Mouse (Mus musculus): Measurements from ENCODE around the gene Ltbp1. TPM values are rescaled to one million over a fixed set of nuclear protein-coding genes. Genes with fewer than 3 reads are reported as not detected.
A peak's percentile ranks its signal among the peaks of the same experiment; 100 is the strongest.
"Not testable (repeated sequence)": the region's sequence is repeated elsewhere in the genome, so short reads cannot be mapped to it uniquely, and the experiment has no call there.

The Ltbp1 gene
- polyA plus RNA-seq, 1 experiment from 2014 or later = 14.2 TPM

DNA sequence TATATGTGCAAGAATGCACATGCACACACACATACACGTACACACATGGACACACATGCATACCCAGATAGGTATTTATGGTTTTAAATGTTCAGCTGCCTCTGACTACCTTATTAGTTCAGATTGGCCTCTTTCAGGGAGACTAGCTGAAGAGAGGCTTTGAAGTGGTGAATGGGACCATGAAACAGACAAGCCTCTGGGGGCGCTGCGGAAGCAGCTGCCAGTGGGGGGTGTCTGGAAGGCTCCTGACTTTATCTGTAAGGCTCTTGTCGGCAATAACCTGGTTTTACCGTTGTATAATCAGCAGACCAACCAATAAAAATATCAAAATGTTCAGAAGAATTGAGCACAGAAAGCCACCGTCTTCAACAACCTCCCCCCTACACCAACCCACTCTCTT, 114.7 kb downstream of the Ltbp1 start:
- Histone ChIP-seq H3K9ac (ENCODE audit: low read depth, low read length) (no peak overlapping the region), H3K4me1 (replicated peaks; ENCODE audit: control insufficient read depth, insufficient read depth, low read length) (no peaks in the 10 kb centered on the region; the same call in 1 of the 2 replicates), H3K9me3 (ENCODE audit: control insufficient read depth, low read length) (no peaks in the 10 kb centered on the region), H3K4me3 (ENCODE audit: low read depth, low read length) (no peak overlapping the region), H3K27me3 (replicated peaks; ENCODE audit: control insufficient read depth, insufficient read depth, low read length) (no peaks in the 10 kb centered on the region), H3K4me2 (no peak overlapping the region), H3K36me3 (ENCODE audit: control insufficient read depth, insufficient read depth, low read length) (no peaks in the 10 kb centered on the region), H3K27ac (ENCODE audit: low read depth, low read length) (no peak overlapping the region)
- DNase-seq (ENCODE audit: low spot score) = no peak
- ATAC-seq (replicated peaks; ENCODE audit: low FRiP score) = no peak
- 60% methylated on average over 6 of the region's 6 CpGs for WGBS

DNA sequence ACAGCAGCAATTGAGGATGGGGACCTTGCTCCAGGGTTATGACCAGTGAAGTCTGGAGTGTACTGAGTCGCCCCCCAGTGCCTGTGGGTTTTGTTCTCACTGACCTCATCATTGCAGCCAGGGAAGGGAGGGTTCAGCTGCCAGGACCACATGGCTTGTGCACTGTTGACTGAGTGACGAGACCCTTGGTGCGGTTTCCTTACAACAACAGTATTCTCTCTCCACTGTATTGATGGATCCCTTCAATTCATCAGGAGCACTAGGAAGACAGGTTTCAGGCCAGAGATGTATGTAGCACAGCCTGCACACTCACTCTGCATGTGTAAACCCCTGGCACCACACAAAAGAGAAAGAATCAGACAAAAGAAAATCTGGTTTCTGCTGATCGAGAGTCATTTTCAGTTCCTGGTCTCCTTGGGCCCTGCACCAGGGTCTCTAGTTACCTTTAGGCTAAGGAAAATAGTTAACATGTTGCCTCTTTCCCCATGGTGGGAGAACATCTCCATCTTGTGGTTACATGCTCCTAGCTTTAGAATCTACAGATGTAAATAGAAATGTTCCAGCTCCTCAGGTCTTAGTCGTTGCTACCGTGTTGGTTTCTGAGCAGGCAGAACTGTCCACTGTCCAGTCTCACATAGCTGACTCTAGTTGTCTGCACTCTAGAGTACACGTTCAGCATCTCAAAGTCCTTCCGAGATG, 117.4 kb downstream of the Ltbp1 start:
- no peaks in the 10 kb centered on the region for H3K36me3 ChIP-seq (ENCODE audit: control insufficient read depth, insufficient read depth, low read length)
- H3K9me3 ChIP-seq (ENCODE audit: control insufficient read depth, low read length) = no peaks in the 10 kb centered on the region
- DNase-seq (ENCODE audit: low spot score) (no peak), ATAC-seq (replicated peaks; ENCODE audit: low FRiP score) (no peak)
- H3K9ac ChIP-seq (ENCODE audit: low read depth, low read length) = no peak overlapping the region
- 76% methylated on average over 8 of the region's 8 CpGs for WGBS
- no peak overlapping the region for H3K4me2 ChIP-seq
- H3K4me3 ChIP-seq (ENCODE audit: low read depth, low read length) = no peak overlapping the region
- H3K27me3 ChIP-seq (replicated peaks; ENCODE audit: control insufficient read depth, insufficient read depth, low read length) = no peaks in the 10 kb centered on the region
- H3K27ac ChIP-seq (ENCODE audit: low read depth, low read length) = no peak overlapping the region
- no peaks in the 10 kb centered on the region for H3K4me1 ChIP-seq (replicated peaks; ENCODE audit: control insufficient read depth, insufficient read depth, low read length)

DNA sequence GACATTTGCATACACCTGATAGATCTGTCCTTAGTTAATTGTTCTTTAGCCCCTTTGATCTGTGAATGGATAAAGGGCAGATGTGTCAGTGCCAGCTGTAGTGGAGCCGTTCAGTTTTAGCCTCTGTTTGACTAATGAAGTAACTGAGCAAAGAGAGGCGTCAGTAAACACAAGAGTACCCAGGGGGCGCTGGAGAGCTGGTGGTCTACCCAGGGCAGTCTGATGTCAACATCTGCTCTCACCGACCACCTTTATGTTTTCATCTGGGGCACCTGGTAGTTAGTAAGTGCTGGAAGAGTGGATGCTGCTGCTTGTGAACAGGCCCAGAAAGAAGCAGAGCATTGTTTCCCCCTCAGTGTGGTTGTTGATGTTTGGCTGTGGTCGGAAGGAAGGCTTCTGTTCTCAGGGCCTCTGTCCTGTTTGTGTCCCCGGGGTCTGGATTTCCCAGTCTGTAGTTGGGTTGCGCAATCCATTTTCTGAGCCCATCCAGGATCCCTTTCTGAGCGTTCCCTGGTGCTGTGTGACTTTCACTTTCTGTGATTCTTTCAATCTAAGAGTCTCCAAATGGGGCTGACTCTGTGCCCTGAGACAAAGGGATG, 123.1 kb downstream of the Ltbp1 start:
- no peak overlapping the region for H3K9ac ChIP-seq (ENCODE audit: low read depth, low read length)
- no peak overlapping the region for H3K27ac ChIP-seq (ENCODE audit: low read depth, low read length)
- H3K27me3 ChIP-seq (replicated peaks; ENCODE audit: control insufficient read depth, insufficient read depth, low read length) = no peaks in the 10 kb centered on the region
- ATAC-seq (replicated peaks; ENCODE audit: low FRiP score) (peak; percentile 31; the same call in 1 of the 2 replicates), DNase-seq (ENCODE audit: low spot score) (peak; percentile 50)
- H3K4me1 ChIP-seq (replicated peaks; ENCODE audit: control insufficient read depth, insufficient read depth, low read length) = no peaks in the 10 kb centered on the region
- no peak overlapping the region for H3K4me2 ChIP-seq
- no peaks in the 10 kb centered on the region for H3K9me3 ChIP-seq (ENCODE audit: control insufficient read depth, low read length)
- H3K4me3 ChIP-seq (ENCODE audit: low read depth, low read length) = no peak overlapping the region
- WGBS = 46% methylated on average over 8 of the region's 8 CpGs
- no peaks in the 10 kb centered on the region for H3K36me3 ChIP-seq (ENCODE audit: control insufficient read depth, insufficient read depth, low read length)

DNA sequence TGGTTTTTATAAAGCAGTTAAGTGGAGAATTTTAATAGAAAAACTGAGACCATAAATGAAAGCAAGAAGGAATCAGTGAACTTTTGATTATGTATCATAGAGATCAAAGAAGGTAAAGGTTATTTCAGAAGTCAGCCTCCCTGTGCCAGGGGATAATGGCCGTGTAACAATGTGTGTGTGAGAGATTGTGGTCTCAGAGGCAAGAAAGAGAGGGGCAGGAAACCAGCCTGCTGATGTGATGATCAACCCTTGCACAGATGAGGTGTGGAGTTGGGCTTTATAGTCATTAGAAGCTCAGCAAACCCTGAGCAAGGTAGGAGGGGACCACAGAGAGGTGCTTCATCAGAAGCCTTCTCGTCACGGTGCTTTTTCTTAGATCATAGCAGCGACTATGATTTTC, 128.6 kb downstream of the Ltbp1 start:
- Histone ChIP-seq H3K27ac (ENCODE audit: low read depth, low read length) (no peak overlapping the region), H3K36me3 (ENCODE audit: control insufficient read depth, insufficient read depth, low read length) (no peaks in the 10 kb centered on the region), H3K9me3 (ENCODE audit: control insufficient read depth, low read length) (no peaks in the 10 kb centered on the region), H3K27me3 (replicated peaks; ENCODE audit: control insufficient read depth, insufficient read depth, low read length) (no peaks in the 10 kb centered on the region), H3K4me3 (ENCODE audit: low read depth, low read length) (no peak overlapping the region), H3K4me2 (no peak overlapping the region), H3K9ac (ENCODE audit: low read depth, low read length) (no peak overlapping the region), H3K4me1 (replicated peaks; ENCODE audit: control insufficient read depth, insufficient read depth, low read length) (no peaks in the 10 kb centered on the region)
- ATAC-seq (replicated peaks; ENCODE audit: low FRiP score) (no peak), DNase-seq (ENCODE audit: low spot score) (no peak)
- 76% methylated on average over 4 of the region's 4 CpGs for WGBS

DNA sequence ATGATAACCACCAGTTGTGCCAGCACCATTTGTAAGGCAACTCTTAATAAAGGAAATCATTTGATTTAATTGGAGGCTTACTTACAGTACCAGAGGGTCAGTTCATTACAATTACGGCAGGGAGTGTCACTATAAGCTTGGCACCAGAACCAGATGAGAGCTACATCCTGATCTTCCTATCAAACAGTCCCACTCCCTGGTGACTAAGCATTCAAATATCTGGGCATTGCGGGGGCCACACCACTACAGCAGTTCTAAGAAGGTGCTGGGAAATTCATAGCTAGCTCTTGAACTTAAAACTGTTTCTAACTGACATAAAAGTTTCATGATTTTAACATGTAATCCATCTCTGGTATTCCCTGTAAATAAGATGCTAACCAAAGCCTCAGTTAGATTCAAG, 134.4 kb downstream of the Ltbp1 start:
- Histone ChIP-seq H3K27ac (ENCODE audit: low read depth, low read length) (no peak overlapping the region), H3K27me3 (replicated peaks; ENCODE audit: control insufficient read depth, insufficient read depth, low read length) (no peaks in the 10 kb centered on the region), H3K9ac (ENCODE audit: low read depth, low read length) (no peak overlapping the region), H3K4me1 (replicated peaks; ENCODE audit: control insufficient read depth, insufficient read depth, low read length) (peaks cover 5% of the 10 kb centered on the region; the same call in 1 of the 2 replicates), H3K4me2 (no peak overlapping the region), H3K36me3 (ENCODE audit: control insufficient read depth, insufficient read depth, low read length) (no peaks in the 10 kb centered on the region), H3K9me3 (ENCODE audit: control insufficient read depth, low read length) (no peaks in the 10 kb centered on the region), H3K4me3 (ENCODE audit: low read depth, low read length) (no peak overlapping the region)
- WGBS = 60% methylated on average over 2 of the region's 2 CpGs
- no peak for ATAC-seq (replicated peaks; ENCODE audit: low FRiP score)
- no peak for DNase-seq (ENCODE audit: low spot score)

DNA sequence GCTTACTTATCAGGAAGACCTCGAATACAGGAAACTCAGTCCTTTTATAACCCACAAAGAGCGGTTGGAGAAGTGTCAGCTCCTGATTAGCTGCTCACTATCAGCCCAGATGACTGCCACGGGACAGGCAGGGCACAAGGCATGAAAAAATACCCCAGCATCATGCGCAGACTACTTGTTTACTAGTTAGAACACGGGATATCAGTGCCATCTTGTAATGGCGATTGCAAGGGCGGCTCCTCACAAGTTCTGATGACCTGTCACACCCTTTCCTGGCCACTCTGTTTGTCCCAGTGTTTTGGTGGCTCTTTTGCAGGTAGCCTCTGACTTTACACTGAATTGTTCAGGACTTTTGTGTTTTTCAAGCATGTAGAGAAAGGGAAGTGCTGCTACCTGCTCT, 137.5 kb downstream of the Ltbp1 start:
- not testable (repeated sequence) for H3K9ac ChIP-seq (ENCODE audit: low read depth, low read length); H3K4me2 ChIP-seq; H3K9me3 ChIP-seq (ENCODE audit: control insufficient read depth, low read length); H3K4me3 ChIP-seq (ENCODE audit: low read depth, low read length); DNase-seq (ENCODE audit: low spot score); H3K36me3 ChIP-seq (ENCODE audit: control insufficient read depth, insufficient read depth, low read length); H3K4me1 ChIP-seq (replicated peaks; ENCODE audit: control insufficient read depth, insufficient read depth, low read length); H3K27me3 ChIP-seq (replicated peaks; ENCODE audit: control insufficient read depth, insufficient read depth, low read length)
- 40% methylated on average over 7 of the region's 7 CpGs for WGBS
- H3K27ac ChIP-seq (ENCODE audit: low read depth, low read length) = peak overlapping the region; percentile 71
- peak; percentile 69 for ATAC-seq (replicated peaks; ENCODE audit: low FRiP score)

DNA sequence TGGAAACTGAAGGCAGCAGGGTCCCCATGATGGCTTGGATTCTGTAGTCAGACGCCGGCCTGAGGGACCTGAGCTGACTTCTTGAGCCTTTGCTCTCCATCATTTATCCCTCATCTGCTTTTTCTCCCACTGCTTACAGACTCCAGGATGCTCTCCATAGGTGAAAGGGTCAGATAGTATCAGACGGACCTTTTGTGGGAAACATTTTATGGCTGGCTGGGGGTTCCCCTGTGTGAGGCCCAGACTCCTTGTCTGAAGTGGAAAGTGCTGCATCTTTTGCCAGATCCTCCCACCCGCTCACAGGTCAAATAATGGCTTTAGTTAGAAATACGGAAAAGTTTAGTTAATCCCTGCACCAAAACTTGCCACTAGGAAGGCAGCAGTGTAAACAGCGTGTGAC, 138.6 kb downstream of the Ltbp1 start:
- H3K9ac ChIP-seq (ENCODE audit: low read depth, low read length) = no peak overlapping the region
- H3K27me3 ChIP-seq (replicated peaks; ENCODE audit: control insufficient read depth, insufficient read depth, low read length) = no peaks in the 10 kb centered on the region
- H3K4me3 ChIP-seq (ENCODE audit: low read depth, low read length) = no peak overlapping the region
- H3K4me2 ChIP-seq = no peak overlapping the region
- H3K27ac ChIP-seq (ENCODE audit: low read depth, low read length) = no peak overlapping the region
- no peaks in the 10 kb centered on the region for H3K9me3 ChIP-seq (ENCODE audit: control insufficient read depth, low read length)
- 75% methylated on average over 6 of the region's 6 CpGs for WGBS
- DNase-seq (ENCODE audit: low spot score) (no peak), ATAC-seq (replicated peaks; ENCODE audit: low FRiP score) (no peak)
- peaks cover 5% of the 10 kb centered on the region; the same call in 1 of the 2 replicates for H3K4me1 ChIP-seq (replicated peaks; ENCODE audit: control insufficient read depth, insufficient read depth, low read length)
- no peaks in the 10 kb centered on the region for H3K36me3 ChIP-seq (ENCODE audit: control insufficient read depth, insufficient read depth, low read length)

DNA sequence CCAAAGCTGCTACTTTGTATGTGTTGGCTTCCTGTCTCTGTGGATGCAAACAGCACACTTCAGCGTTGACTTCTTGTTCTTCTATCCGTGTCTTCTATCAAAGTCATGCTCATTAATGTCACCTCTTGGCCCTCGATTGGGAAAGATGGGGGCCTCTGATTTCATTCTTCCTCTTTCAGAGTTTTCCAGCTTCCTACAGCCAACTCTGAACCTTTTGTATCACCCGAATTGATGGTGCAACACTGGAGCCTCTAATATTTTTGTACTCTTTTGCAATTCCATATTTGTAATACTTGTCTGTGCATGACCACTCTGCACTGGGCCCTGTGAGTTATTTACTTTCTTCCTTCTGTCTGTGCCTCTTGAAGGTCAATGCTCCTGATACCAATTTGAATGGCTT, 141.8 kb downstream of the Ltbp1 start:
- no peak overlapping the region for H3K4me3 ChIP-seq (ENCODE audit: low read depth, low read length)
- 73% methylated on average over 4 of the region's 4 CpGs for WGBS
- ATAC-seq (replicated peaks; ENCODE audit: low FRiP score) = no peak

DNA sequence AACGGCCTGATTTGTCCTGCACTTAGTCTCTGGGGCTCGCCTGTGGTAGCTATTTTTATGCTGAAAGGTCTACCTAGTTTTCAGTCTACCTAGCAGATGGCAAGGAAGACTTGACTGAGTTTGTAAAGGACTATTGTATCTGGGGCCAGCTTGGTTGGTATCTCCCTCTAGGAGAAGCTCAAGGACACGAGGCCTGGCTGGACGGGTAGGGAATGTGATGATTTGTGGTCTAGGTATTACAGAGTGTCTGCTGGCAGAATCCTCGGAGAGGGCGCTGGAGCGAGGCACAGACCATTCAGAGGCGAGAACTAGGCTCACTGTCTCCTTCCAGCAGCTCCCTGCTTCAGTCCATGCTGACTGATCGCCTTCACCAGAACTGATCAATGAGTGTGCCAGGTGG, 146.4 kb downstream of the Ltbp1 start:
- Histone ChIP-seq H3K27ac (ENCODE audit: low read depth, low read length) (no peak overlapping the region), H3K4me3 (ENCODE audit: low read depth, low read length) (no peak overlapping the region), H3K9me3 (ENCODE audit: control insufficient read depth, low read length) (no peaks in the 10 kb centered on the region), H3K4me1 (replicated peaks; ENCODE audit: control insufficient read depth, insufficient read depth, low read length) (no peaks in the 10 kb centered on the region), H3K27me3 (replicated peaks; ENCODE audit: control insufficient read depth, insufficient read depth, low read length) (no peaks in the 10 kb centered on the region), H3K36me3 (ENCODE audit: control insufficient read depth, insufficient read depth, low read length) (no peaks in the 10 kb centered on the region), H3K4me2 (no peak overlapping the region), H3K9ac (ENCODE audit: low read depth, low read length) (no peak overlapping the region)
- ATAC-seq (replicated peaks; ENCODE audit: low FRiP score) = no peak
- WGBS = 77% methylated on average over 9 of the region's 9 CpGs
- DNase-seq (ENCODE audit: low spot score) = no peak

More for the DNA sequence above, 141.8 kb downstream of the Ltbp1 start:
- no peak overlapping the region for H3K27ac ChIP-seq (ENCODE audit: low read depth, low read length)
- no peak overlapping the region for H3K4me2 ChIP-seq
- no peaks in the 10 kb centered on the region for H3K9me3 ChIP-seq (ENCODE audit: control insufficient read depth, low read length)
- no peaks in the 10 kb centered on the region for H3K27me3 ChIP-seq (replicated peaks; ENCODE audit: control insufficient read depth, insufficient read depth, low read length)
- DNase-seq (ENCODE audit: low spot score) = no peak
- H3K9ac ChIP-seq (ENCODE audit: low read depth, low read length) = no peak overlapping the region
- peaks cover 5% of the 10 kb centered on the region; the same call in 1 of the 2 replicates for H3K4me1 ChIP-seq (replicated peaks; ENCODE audit: control insufficient read depth, insufficient read depth, low read length)
- H3K36me3 ChIP-seq (ENCODE audit: control insufficient read depth, insufficient read depth, low read length) = no peaks in the 10 kb centered on the region
